Mouse (Mus musculus): ENCODE data around the gene Sptlc2.

The Sptlc2 gene

DNA sequence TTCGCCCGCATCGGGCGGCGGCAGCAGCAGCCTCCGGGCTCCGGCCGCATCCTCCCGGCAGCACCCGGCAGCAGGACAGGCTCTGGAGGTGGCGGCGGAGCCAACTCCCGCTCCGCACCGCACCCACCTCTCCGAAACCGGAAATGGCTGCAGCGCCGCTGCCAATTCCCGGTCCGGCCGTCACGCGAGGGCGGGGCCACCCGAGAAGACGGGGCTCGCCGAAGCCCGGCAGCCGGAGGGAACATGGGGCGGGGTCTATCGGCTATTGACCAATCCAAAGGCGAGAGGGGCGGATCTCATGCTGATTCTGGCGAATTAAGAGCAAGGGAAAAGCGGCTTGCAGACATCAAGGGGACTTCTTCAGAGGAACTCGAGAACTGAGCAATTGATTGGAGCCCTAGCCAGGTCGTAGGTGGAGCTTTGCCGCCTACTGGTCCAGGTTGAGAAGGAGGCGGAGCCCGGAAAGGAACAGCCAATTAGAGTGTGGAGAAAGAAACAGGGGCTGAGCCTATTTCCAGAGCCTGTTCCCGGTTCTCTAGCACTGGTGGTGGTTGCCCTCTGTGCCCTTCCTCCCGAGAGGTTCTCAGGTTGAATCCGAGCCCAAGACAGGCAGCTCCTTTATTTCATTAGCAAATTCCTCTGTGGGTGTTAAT lies at the start of gene Sptlc2:
TSS of gene Sptlc2 (minus strand) at position 234 of the 653 bp plus-strand sequence.
- in situ Hi-C loops (cut with MboI) = no loop called here

GRCm38 (mm10) chr12:87428885-87429284 lies 40.7 kb upstream of the Sptlc2 start:
- in situ Hi-C loops (cut with MboI) = no loop called here

GRCm38 (mm10) chr12:87428295-87428694 lies 40.1 kb upstream of the Sptlc2 start:
- in situ Hi-C loops (cut with MboI) = no loop called here

DNA sequence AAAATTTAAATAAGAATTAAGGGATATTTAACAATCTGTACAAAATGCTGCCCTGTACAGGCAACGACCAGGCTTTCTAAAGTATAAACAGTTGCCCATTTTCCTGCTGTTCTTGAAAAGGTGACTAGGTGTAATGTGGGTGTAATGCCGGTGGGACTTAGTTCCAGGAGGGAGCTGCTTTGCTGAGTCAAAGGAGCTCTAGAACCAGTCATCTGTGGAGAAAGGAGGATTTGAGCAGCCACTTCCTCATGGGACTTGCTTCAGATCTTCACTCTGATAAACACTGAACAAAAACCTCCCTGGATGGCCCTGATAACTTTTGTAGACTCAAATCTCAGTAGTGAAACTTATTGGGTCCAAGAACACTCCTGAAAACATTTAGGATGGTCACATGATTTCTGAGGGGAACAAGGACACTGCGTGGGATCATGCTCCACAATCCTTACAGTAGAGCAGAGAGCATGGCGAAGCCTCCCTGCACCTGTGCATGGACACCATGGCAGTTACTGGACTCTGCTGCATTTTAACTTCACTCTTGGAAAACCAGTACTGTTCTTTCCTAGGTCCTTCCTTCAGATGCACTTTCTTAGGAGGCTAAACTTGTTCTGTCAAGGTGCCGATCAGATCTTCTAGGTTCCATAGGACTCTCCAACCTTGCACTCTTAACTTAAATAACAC lies 38.3 kb upstream of the Sptlc2 start:
- in situ Hi-C loops (cut with MboI) = no loop called here

- in situ Hi-C loops (cut with MboI) = no loop called here
Observed at GRCm38 (mm10) chr12:87424516-87424915, 36.4 kb upstream of the Sptlc2 start.

DNA sequence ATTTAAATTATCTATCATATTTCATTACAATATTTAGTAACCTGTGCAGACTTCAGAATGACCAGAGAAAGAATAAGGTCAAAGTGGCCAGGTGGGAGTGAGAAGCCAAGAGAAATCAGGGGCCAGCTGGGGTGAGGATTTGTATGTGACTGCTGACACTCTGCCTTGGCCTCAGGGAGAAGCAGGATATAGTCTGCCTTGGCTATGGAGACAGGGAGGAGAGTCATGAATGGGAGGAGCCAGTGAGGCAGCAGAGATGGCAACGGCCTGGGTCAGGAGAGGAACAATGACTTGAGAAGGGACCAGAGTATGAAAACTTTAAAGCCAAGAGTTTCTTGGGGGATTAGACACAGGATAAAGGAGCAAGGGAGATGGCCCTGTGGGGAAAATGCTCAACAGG lies 35.5 kb upstream of the Sptlc2 start:
- in situ Hi-C loops (cut with MboI) = no loop called here

- in situ Hi-C loops (cut with MboI) = no loop called here
Observed at GRCm38 (mm10) chr12:87421708-87422507, 33.8 kb upstream of the Sptlc2 start.

DNA sequence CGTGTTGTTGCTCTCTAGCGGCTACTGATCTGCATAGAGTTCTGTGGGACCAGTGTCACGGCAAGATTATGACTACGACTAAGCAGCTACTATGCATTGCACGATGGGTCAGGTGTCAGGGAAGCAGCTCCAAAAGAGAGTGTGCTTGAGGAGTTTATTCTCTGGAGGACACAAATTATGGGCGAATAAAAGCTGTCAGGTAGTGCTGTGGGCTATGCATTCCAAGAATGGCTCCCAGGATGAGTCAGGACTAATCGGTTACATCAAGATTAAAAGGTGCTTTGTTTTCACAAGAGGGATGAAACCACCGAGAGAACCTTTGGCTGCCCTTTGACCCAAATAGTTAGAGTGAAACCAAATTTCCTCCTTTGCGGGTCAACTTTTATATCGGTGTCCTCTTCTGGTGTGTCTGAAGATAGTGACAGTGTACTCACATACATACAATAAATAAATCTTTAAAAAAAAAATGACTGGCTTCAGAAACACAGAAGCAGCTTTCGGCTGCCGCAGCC lies 31.9 kb upstream of the Sptlc2 start:
- in situ Hi-C loops (cut with MboI) = no loop called here

- in situ Hi-C loops (cut with MboI) = no loop called here
Observed at GRCm38 (mm10) chr12:87418921-87419320, 30.8 kb upstream of the Sptlc2 start.

DNA sequence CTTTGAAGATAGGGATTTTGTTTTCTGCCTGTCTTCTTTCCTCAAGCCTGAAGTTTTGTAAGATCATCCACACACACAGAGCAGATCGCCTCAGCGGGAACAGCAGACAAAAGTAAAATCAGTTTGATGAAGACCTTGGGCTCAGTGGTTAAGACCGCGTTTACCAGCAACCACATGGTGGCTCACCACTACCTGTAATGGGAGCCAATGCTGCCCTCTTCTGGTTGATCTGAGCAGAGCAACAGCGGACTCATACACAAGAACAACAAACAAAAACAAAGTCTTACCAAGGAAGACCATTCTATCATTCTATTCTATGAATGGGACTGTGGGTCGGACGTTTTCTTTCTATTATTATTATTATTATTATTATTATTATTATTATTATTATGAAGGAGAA lies 28.5 kb upstream of the Sptlc2 start:
- in situ Hi-C loops (cut with MboI) = no loop called here

GRCm38 (mm10) chr12:87415358-87415757 lies 27.2 kb upstream of the Sptlc2 start:
- in situ Hi-C loops (cut with MboI) = no loop called here

GRCm38 (mm10) chr12:87413179-87413790 lies 25.1 kb upstream of the Sptlc2 start:
- in situ Hi-C loops (cut with MboI) = no loop called here

- in situ Hi-C loops (cut with MboI) = no loop called here
Observed at GRCm38 (mm10) chr12:87410999-87411398, 22.8 kb upstream of the Sptlc2 start.

DNA sequence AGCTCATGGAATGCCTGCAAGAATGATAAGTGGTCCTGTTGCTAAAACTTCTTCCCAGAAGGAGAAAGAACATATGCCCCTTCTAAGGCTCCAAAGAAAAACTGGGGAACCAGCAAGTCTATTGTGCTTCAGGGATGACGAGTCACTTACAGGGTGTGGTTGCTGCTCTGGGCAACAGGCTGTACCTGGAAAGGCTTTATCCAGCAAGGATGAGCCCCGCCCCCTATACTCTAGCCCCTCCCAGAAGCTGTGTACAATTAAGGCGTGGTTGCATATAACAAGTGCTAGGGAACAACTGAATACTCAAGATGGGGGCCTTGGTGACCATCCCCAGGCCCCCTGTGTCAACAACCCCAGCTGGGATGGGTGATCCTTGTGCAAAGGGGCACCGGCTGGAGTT lies 21.0 kb upstream of the Sptlc2 start:
- in situ Hi-C loops (cut with MboI) = no loop called here

DNA sequence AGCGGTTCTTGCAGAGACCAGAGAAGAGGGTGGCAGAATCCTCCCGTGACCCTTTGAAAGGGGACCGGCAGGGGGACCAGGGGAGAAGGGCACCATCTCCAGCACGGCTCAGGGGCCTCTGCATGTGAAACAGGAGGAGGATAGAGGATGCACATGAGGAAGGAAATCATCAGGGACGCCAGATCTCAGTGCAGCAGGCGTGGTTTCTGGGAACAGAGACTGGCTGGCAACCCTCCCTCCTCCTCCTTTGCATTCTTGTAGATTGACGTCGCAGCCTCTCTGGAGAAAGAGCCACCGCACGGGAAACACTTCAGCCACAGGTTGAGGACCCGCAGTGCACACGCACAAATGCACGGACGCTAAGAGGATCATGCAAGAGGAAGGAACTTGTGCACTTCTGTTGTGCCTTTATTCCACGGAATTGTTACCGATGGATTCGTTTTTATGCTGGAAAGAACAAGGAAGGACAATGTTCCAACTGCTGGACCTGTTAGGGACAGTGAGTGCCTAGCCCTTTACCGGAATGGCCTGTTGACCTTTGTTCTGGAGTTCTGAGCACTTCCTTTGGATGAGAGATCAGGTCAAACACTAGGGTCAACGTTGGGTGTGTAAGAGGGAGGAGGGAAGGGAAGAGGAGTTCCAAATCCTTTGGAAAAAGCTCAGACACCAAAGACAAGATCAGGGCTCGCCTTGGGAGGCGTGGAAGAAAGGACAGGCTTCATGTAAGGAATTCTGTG lies 19.9 kb upstream of the Sptlc2 start:
- in situ Hi-C loops (cut with MboI) = no loop called here

DNA sequence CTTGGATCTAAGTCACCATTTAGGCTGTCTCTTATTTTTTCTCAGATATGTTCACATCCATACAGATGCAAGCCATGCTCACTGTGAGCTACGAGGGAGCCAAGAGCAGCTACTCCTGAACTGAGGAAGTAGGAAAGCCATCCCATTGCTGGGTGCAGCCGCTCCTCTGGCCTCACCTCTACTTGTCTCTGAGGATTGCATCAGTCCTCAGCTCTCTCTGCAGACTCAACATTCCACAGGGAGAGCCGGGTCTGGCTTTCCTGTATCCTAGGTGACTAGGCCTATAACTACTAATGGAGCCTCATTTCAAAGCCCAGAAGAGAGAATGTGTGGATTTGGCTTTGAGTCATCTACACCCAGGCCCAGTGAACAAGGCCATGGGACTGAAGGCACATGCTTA lies 17.6 kb upstream of the Sptlc2 start:
- in situ Hi-C loops (cut with MboI) = no loop called here

DNA sequence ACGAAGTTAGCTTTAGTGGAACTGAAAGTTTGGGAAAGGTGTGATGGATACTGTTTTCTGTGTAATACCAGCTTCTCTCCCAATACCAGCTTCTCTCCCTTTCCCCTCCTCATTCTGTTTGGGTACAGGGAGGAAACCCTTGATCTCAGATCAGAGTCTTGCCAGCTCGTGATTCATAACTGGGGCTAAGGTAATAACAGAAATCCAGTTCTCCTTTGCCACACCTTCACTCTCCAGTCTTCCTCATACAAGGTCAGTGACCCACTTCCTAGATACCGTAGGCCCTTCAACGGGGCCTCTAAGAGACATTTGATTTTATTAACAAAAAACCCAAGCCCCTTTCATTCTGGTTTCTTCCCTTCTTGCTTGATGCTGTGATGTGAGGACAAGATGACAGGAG lies 17.0 kb upstream of the Sptlc2 start:
- in situ Hi-C loops (cut with MboI) = no loop called here

- in situ Hi-C loops (cut with MboI) = no loop called here
Observed at GRCm38 (mm10) chr12:87401883-87402282, 13.7 kb upstream of the Sptlc2 start.

DNA sequence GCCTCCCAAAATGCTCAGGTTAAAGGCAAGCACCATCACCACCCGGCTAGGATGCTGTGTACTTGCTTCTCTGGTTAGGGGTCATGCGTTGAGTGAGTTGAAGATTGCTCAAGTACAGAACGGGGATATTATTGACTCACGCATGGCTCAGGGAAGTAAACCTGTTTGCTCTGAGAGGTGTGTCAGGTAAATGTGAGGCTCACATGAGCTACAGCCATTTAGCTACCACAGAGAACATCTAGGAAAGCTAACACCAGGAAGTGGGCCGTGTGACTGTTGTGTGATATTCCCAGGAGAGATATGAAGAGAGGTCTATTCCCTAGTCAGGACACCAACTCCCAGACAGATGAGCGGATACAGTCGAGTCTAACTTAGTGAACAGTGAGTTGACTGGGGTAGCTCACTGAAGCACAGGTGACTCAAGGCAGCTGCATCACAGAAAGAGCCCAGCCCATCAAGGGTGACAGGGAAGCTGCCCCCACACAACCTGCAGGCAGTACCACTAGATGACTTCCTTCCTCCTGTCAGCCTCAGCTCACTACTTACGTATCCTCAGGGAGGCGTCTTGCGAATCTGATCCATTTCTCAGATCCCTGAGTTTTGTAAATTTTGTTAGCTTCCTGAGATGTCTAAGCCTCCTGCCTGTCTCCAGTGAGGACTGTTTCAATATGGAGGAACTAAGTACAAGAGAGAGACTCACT lies 11.1 kb upstream of the Sptlc2 start:
- in situ Hi-C loops (cut with MboI) = no loop called here

- in situ Hi-C loops (cut with MboI) = no loop called here
Observed at GRCm38 (mm10) chr12:87397811-87398417, 9.8 kb upstream of the Sptlc2 start.

- in situ Hi-C loops (cut with MboI) = no loop called here
Observed at GRCm38 (mm10) chr12:87397126-87397525, 9.0 kb upstream of the Sptlc2 start.
